Mouse (Mus musculus) lung, postnatal 0 days (tissue): ENCODE data around the gene Myl9.

Experiments
- CTCF ChIP-seq: IDR thresholded peaks from 2 replicates; pipeline ENCODE4 v1.5.1; 2016; ENCODE audit warnings: antibody characterized with exemption, mild to moderate bottlenecking
- EP300 ChIP-seq: IDR thresholded peaks from 2 replicates; pipeline ENCODE4 v1.6.1; 2016; ENCODE audit warnings: antibody characterized with exemption, mild to moderate bottlenecking, control low read depth

DNA sequence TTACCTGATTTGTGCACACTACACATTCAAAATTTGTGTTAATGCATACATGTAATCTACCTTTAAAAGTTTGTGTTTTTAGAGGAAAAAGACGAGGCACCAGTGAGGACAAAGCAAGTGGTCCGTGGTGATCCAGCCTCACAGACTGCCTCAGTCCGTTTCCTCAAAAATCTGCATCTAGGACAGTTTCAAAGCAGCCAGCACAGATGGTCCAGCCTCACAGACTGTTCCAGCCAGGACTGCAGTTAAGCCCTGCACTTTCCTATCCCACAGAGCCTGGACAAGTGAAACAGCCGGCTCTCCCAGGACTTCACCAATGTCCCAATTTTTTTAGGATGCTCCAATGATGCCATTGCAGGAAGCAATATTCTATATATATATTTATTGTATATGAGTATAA, 25.8 kb downstream of the Myl9 start:
- no peak for TF ChIP-seq CTCF
- TF ChIP-seq EP300: no peak
